Mouse (Mus musculus) small intestine, adult 2 months (tissue): ENCODE measurements at regions not wholly inside any gene's neighbourhood (a gene's known extent, or its start where the extent isn't known, plus 50 kb on each side); places are given as distances from the start of the nearest gene placed in this dataset.
"Not testable (repeated sequence)": the region's sequence is repeated elsewhere in the genome, so short reads cannot be mapped to it uniquely, and the experiment has no call there.

Experiments
- H3K27ac ChIP-seq: fragments of 200-500 bp; 2 replicates; pipeline ENCODE4 v1.5.1; 2012; ENCODE audit warnings: low read depth, low read length, control low read depth, inconsistent platforms; ENCODE audit not compliant: insufficient read depth
- H3K27me3 ChIP-seq: fragments of 200-500 bp; 2 replicates; pipeline ENCODE4 v1.6.1; 2012; ENCODE audit warnings: mild to moderate bottlenecking, moderate library complexity, low read length, inconsistent platforms; ENCODE audit not compliant: control insufficient read depth, insufficient read depth
- H3K36me3 ChIP-seq: fragments of 200-500 bp; 2 replicates; pipeline ENCODE4 v1.6.1; 2012; ENCODE audit warnings: mild to moderate bottlenecking, low read length, control low read depth, inconsistent platforms; ENCODE audit not compliant: control insufficient read depth, insufficient read depth
- H3K4me1 ChIP-seq: fragments of 200-500 bp; 2 replicates; pipeline ENCODE4 v1.6.1; 2012; ENCODE audit warnings: low read length, inconsistent platforms, mixed read lengths; ENCODE audit not compliant: control insufficient read depth, insufficient read depth, insufficient read length
- H3K4me3 ChIP-seq: fragments of 200-500 bp; 2 replicates; pipeline ENCODE4 v1.5.1; 2012; ENCODE audit warnings: low read depth, mild to moderate bottlenecking, control low read depth, inconsistent platforms, low read length, moderate library complexity
- CTCF ChIP-seq: fragments of 200-500 bp; IDR thresholded peaks from 2 replicates; pipeline ENCODE4 v1.5.1; 2012; ENCODE audit warnings: low read depth, mild to moderate bottlenecking, control low read depth, inconsistent platforms, low read length, moderate library complexity, mixed read lengths; ENCODE audit not compliant: insufficient replicate concordance, insufficient read length; ENCODE audit errors: extremely low read depth
- POLR2A ChIP-seq: fragments of 200-500 bp; IDR thresholded peaks from 2 replicates; pipeline ENCODE4 v1.6.1; 2012; ENCODE audit warnings: low read depth, mild to moderate bottlenecking, control low read depth, inconsistent platforms, low read length, moderate library complexity
- WGBS: fragments of 180-500 bp; shearing (Covaris S2); methylation state at CpG from one replicate; pipeline ENCODE4 v1.1.7; 2018; 5-methylcytosine and 5-hydroxymethylcytosine counted together

DNA sequence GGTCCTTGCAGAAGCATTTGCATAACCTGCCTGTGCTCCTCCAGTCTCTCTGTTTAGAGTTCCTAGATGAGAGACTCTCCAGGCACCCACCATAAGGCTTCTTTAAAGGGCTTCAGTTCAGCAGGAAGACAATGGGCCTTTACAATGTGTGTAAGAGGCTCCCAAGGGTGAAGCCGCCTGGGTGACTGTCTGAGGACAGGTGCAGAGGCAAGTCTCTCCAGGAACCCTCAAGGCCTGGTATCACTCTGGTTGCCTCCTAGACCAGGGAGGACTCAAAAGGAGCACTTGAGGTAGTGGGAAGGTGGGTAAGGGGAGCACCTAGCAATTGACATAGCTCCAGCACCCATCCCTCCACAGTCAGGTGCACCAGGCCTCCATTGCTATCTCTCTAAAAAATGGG, 55.8 kb upstream of the Irx2 start:
- WGBS: 55% methylated on average over 1 of the region's 1 CpGs
- TF ChIP-seq POLR2A (no peak), CTCF (no peak)
- no peak overlapping the region for H3K4me3 ChIP-seq
- no peaks in the 10 kb centered on the region for H3K27me3 ChIP-seq
- no peaks in the 10 kb centered on the region for H3K36me3 ChIP-seq
- H3K27ac ChIP-seq: no peak overlapping the region
- H3K4me1 ChIP-seq: no peaks in the 10 kb centered on the region

DNA sequence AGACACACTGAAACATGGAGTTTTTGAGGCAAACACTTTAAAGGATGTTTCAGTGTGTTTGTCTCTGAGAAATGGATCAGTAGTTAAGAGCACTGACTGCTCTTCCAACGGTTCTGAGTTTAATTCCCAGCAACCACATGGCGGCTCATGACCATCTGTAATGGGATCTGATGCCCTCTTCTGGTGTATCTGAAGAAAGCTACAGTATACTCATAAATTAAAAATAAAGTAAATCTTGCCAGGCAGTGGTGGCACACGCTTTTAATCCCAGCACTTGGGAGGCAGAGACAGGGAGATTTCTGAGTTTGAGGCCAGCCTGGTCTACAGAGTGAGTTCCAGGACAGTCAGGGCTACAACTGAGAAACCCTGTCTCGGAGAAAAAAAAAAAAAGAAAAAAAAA, 54.5 kb upstream of the Irx2 start:
- not testable (repeated sequence) for H3K4me3 ChIP-seq, H3K4me1 ChIP-seq, H3K27me3 ChIP-seq, H3K36me3 ChIP-seq, H3K27ac ChIP-seq
- 69% methylated on average over 4 of the region's 4 CpGs for WGBS

DNA sequence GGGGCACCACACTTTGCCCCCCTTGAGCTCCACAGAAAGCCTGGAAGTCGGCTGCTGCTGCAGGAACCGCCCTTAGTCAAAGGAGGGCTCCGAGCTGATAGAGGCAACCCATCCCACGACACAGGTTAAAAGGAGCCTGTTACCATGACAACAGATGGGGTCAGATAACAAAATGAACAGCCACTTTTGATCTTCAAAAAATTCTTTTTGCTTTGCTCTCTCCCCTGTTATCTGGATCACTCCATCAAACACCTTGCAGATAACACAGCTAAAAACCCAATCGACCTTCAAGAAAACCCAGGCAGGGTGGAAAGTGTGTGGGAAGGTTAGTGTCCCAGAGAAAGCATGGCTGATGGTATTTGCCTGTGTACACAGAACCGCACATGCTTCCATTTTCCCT, 52.1 kb upstream of the Irx2 start:
- 7% methylated on average over 6 of the region's 6 CpGs for WGBS
- Histone ChIP-seq H3K4me3 (no peak overlapping the region), H3K4me1 (no peaks in the 10 kb centered on the region), H3K36me3 (no peaks in the 10 kb centered on the region), H3K27me3 (no peaks in the 10 kb centered on the region), H3K27ac (no peak overlapping the region)
- no peak for TF ChIP-seq CTCF
- no peak for TF ChIP-seq POLR2A

DNA sequence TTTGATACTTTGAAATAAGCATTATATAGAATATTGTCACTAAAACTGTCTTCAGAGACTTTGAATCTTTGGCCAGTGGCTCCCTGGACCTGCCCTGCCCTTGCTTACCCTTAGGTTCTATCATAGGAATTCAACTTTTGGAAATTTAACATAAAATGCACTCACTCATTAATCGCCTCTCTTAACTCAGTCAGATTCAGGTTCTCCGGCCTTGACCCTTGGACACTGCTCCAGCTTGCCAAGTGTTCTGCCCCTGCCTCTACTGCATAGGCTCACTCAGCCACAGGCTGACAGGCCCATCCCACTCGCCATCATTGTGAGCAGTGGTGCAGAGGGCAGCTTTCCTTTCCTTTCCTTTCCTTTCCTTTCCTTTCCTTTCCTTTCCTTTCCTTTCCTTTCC, 50.2 kb upstream of the Irx2 start:
- TF ChIP-seq CTCF (no peak), POLR2A (no peak)
- WGBS: 76% methylated on average over 3 of the region's 3 CpGs
- H3K27me3 ChIP-seq: no peaks in the 10 kb centered on the region
- H3K27ac ChIP-seq: no peak overlapping the region
- H3K4me3 ChIP-seq: no peak overlapping the region
- H3K4me1 ChIP-seq: no peaks in the 10 kb centered on the region
- H3K36me3 ChIP-seq: no peaks in the 10 kb centered on the region
